Mouse (Mus musculus) left cerebral cortex, adult 2 months (tissue): ENCODE results near the gene Cux1. TPM values are rescaled to one million over a fixed set of nuclear protein-coding genes. Genes with fewer than 3 reads are reported as not detected.

Experiments used
- DNase-seq, 2 experiments: peaks; one replicate each; pipeline ENCODE4 v3.0.0; 2021 to 2022; ENCODE audit warnings: low spot score in 2 of 2, mixed read lengths in 1 of 2; ENCODE audit errors: extremely low spot score in 1 of 2
- H3K27ac ChIP-seq: fragments of 200-600 bp; 2 replicates; pipeline ENCODE4 v1.8.1; 2022
- H3K4me3 ChIP-seq: fragments of 200-600 bp; 2 replicates; pipeline ENCODE4 v1.8.1; 2022
- CTCF ChIP-seq: fragments of 200-600 bp; IDR thresholded peaks from 2 replicates; pipeline ENCODE4 v1.8.1; 2022; ENCODE audit warnings: antibody characterized with exemption, mild to moderate bottlenecking, moderate library complexity
- intact Hi-C: fragments of 180-260 bp; cut with DNase I; formaldehyde crosslinking; loops from one replicate; pipeline ENCODE4 v1.15.1; 2025
- total RNA-seq, 2 experiments: library from RNA; stranded (reverse); gene quantifications; 2 replicates each; pipeline ENCODE4 v1.2.3; 2021

Gene Cux1
- total RNA-seq, 2 experiments from 2014 or later, result 107 to 117 TPM

GRCm38 (mm10) chr5:136516593-136516992 lies 50.7 kb downstream of the Cux1 start:
- H3K4me3 ChIP-seq, result no peak overlapping the region
- no peak for TF ChIP-seq CTCF
- intact Hi-C loops, result no loop called here
- H3K27ac ChIP-seq, result no peak overlapping the region
- no peak for DNase-seq

DNA sequence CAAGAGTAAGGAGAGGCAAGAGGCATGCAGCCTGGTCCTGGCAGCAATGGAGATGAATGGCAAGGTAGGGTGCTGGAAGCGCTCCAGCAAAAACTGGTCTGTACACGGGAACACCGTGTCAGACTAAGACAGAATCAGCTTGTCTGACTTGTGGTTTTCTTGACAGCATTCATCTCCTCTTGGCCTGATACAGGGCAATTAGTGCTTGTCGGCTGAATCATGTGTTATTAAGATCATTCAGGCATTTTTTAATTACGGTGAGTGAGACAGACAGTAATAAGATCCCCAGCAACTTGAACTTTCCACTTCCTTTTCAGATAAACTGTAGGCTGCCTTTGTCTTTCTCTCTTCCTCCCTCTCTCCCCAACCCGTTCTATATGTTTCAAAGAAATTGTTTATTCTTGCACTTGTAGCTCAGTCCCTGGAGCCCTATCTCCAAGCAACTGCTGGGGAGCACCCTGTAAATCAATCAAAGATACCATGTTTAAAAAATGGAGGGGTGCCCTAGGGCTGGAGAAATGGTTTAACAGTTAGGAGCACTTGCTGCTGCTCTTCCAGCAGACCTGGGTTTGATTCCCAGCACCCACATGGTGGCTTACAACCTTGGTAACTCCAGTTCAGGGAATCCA lies 53.1 kb downstream of the Cux1 start:
- TF ChIP-seq CTCF, result no peak
- intact Hi-C loops, result no loop called here
- no peak overlapping the region for H3K4me3 ChIP-seq
- H3K27ac ChIP-seq, result no peak overlapping the region
- DNase-seq, result no peak

- TF ChIP-seq CTCF, result no peak
- H3K4me3 ChIP-seq, result no peak overlapping the region
- intact Hi-C loops, result no loop called here
- H3K27ac ChIP-seq, result no peak overlapping the region
- no peak for DNase-seq
Observed at GRCm38 (mm10) chr5:136512103-136512674, 55.1 kb downstream of the Cux1 start.

DNA sequence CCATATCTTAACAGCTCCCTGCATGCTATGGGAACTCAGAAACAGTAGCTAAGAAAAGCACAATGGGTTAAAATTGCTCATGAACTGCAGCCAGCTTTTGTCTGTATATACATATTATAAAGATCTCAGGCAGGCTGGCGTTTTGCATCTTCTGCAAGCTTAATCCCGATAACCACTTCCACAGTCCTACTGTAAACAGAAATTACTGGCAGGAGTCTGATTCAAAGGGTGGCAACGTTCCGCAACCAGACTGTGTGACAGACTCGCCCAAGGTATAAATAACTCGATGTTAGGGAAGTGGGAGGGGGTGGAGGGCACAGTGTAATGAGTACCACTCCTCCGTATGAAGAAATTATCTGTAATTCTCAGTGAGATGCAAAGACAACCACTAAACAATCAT lies 55.9 kb downstream of the Cux1 start:
- Histone ChIP-seq H3K4me3 (no peak overlapping the region), H3K27ac (no peak overlapping the region)
- TF ChIP-seq CTCF, result no peak
- DNase-seq, result no peak
- intact Hi-C loops, result no loop called here

DNA sequence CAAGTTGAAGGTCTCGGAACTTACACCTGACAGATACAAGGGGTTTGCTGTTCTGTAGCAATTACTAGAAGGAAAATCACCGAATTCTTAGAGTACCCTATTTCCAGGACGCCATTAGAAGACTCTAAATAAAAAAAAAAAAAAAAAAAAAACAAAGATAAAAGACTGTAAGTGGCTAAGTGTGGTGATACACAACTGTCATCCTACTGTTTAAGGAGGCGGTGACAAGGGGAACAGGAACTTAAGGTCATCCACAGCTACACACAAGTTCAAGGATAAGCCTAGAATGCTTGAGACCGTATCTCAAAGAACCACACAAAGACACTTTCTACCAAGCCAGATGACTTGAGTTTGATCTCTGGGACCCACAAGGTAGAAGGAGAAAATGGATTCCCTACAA lies 56.7 kb downstream of the Cux1 start:
- Histone ChIP-seq H3K4me3 (no peak overlapping the region), H3K27ac (no peak overlapping the region)
- DNase-seq, result no peak
- intact Hi-C loops, result no loop called here
- TF ChIP-seq CTCF, result no peak

- Histone ChIP-seq H3K27ac (no peak overlapping the region), H3K4me3 (no peak overlapping the region)
- no peak for DNase-seq
- intact Hi-C loops, result no loop called here
- TF ChIP-seq CTCF, result no peak
Observed at GRCm38 (mm10) chr5:136507629-136508028, 59.7 kb downstream of the Cux1 start.

GRCm38 (mm10) chr5:136506262-136506661 lies 61.0 kb downstream of the Cux1 start:
- no peak for DNase-seq
- intact Hi-C loops, result no loop called here
- no peak for TF ChIP-seq CTCF
- no peak overlapping the region for H3K4me3 ChIP-seq
- no peak overlapping the region; the same call in 1 of the 2 replicates for H3K27ac ChIP-seq

DNA sequence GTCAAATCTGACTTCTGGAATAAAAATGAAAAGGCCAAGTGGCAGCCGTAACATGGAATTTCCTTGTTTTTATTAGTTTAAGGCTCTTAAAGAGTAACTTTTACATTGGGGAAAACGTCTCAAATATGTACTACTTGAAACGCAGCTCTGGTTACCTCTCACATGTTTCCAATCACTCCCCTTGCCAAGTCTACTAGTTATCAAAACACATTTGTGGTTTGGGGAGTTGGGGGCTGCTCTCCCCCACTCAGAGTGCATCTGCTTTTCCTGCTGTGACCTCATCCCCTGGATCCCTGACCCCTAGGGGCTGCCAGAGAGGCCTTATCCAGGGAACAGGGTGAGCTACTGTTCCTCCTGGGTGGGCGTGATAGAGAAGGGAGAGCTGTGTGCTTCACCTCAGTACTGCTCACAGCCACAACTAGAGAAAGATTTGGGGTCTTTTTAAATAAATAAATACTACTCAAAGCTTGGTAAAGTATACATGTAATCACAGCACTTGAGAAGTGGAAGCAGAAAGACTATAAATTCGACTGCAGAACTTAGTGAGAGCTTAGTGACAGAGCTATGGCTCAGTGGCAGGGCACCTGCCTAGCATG lies 64.7 kb downstream of the Cux1 start:
- TF ChIP-seq CTCF, result no peak
- no peak for DNase-seq
- Histone ChIP-seq H3K27ac (peak overlapping the region; percentile 19; the same call in 1 of the 2 replicates), H3K4me3 (no peak overlapping the region)
- intact Hi-C loops, result no loop called here

- intact Hi-C loops, result no loop called here
- DNase-seq, result no peak
- TF ChIP-seq CTCF, result no peak
- Histone ChIP-seq H3K4me3 (no peak overlapping the region), H3K27ac (peak overlapping the region; percentile 85)
Observed at GRCm38 (mm10) chr5:136500307-136500871, 66.9 kb downstream of the Cux1 start.

- intact Hi-C loops, result no loop called here
- TF ChIP-seq CTCF, result no peak
- no peak for DNase-seq
- H3K27ac ChIP-seq, result no peak overlapping the region; the same call in 1 of the 2 replicates
- no peak overlapping the region for H3K4me3 ChIP-seq
Observed at GRCm38 (mm10) chr5:136499316-136499715, 68.0 kb downstream of the Cux1 start.

DNA sequence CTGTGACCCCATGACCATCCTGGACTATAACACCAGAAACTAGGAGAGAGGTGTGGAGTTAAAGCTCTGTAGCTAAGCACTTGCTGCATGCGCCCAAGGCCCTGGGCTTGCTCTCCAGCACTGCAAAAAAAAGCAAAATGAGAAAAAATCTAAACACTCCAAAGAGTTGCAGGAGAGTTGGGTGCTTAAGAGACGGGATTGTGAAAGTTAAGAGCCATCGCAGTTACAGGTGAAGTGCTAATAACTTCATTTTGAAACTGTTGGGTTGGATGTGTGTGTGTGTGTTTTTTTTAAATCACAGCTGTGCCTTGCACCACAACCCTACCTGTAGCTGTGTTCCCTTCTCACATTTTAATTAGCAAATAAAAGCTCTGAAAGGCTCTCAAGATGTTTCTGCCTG lies 68.5 kb downstream of the Cux1 start:
- H3K27ac ChIP-seq, result no peak overlapping the region
- DNase-seq, result no peak
- H3K4me3 ChIP-seq, result no peak overlapping the region
- intact Hi-C loops, result no loop called here
- TF ChIP-seq CTCF, result no peak

DNA sequence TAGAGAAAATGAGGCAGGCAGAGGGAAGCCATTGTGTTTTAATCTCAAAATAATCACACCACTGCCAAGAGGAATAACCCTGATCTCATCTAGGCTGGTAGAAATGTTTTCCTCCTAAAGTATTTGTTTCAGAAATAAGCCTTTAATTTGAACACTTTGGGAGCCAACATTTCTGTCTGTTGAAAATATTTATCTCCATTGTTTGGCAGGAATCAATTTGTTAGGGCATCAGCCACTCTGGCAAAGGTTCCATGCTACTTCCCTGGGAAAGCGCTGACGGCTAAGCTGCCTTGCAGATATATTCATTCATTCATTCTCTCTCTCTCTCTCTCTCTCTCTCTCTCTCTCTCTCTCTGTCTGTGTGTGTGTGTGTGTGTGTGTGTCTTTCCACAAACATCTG lies 70.0 kb downstream of the Cux1 start:
- H3K27ac ChIP-seq, result no peak overlapping the region
- no peak overlapping the region for H3K4me3 ChIP-seq
- intact Hi-C loops, result no loop called here
- no peak for TF ChIP-seq CTCF
- DNase-seq, result no peak
